Mouse (Mus musculus) limb, embryonic 13.5 days (tissue): ENCODE data around the gene Nid2. TPM values are rescaled to one million over a fixed set of nuclear protein-coding genes. Genes with fewer than 3 reads are reported as not detected.
A peak's percentile ranks its signal among the peaks of the same experiment; 100 is the strongest.

Experiments
- ATAC-seq: fragments of 200-750 bp; cut with Nextera tagmentation; 2 replicates; pipeline ENCODE4 v1.8.0; 2017; ENCODE audit warnings: low read depth, moderate number of reproducible peaks, moderate TSS enrichment; ENCODE audit not compliant: low FRiP score
- H3K27ac ChIP-seq: fragments of 300-500 bp; sonication (generic); 2 replicates; pipeline ENCODE4 v1.5.1; 2015; ENCODE audit warnings: inconsistent platforms, mild to moderate bottlenecking, moderate library complexity
- H3K27me3 ChIP-seq: fragments of 300-500 bp; sonication (generic); 2 replicates; pipeline ENCODE4 v1.6.1; 2015; ENCODE audit warnings: mild to moderate bottlenecking, inconsistent platforms
- H3K36me3 ChIP-seq: fragments of 300-500 bp; sonication (generic); 2 replicates; pipeline ENCODE4 v1.6.1; 2015; ENCODE audit warnings: inconsistent platforms, mild to moderate bottlenecking, moderate library complexity
- H3K4me1 ChIP-seq: fragments of 300-500 bp; sonication (generic); 2 replicates; pipeline ENCODE4 v1.6.1; 2015; ENCODE audit warnings: inconsistent platforms
- H3K4me2 ChIP-seq: fragments of 300-500 bp; sonication (generic); replicated peaks from 2 replicates; pipeline ENCODE4 v1.6.1; 2015; ENCODE audit warnings: inconsistent platforms, mild to moderate bottlenecking, moderate library complexity
- H3K4me3 ChIP-seq: fragments of 300-500 bp; sonication (generic); 2 replicates; pipeline ENCODE4 v1.5.1; 2015; ENCODE audit warnings: moderate library complexity, mild to moderate bottlenecking, inconsistent platforms
- H3K9ac ChIP-seq: fragments of 300-500 bp; sonication (generic); 2 replicates; pipeline ENCODE4 v1.6.1; 2015; ENCODE audit warnings: mild to moderate bottlenecking, inconsistent platforms
- H3K9me3 ChIP-seq: fragments of 300-500 bp; sonication (generic); 2 replicates; pipeline ENCODE4 v1.6.1; 2016; ENCODE audit warnings: inconsistent platforms
- WGBS: fragments of 180-500 bp; shearing (Covaris S2); methylation state at CpG from one replicate; pipeline ENCODE4 v1.1.7; 2015; 5-methylcytosine and 5-hydroxymethylcytosine counted together
- polyA plus RNA-seq: library from polyadenylated mRNA; unstranded; fragments of >200 nt; fragmentation: Nextera tagmentation; extraction: Ambion mirVana; gene quantifications from 2 replicates; pipeline ENCODE4 v1.2.1, GENCODE M21; 2015

Gene Nid2
- polyA plus RNA-seq, 1 experiment from 2014 or later = 104 TPM

DNA sequence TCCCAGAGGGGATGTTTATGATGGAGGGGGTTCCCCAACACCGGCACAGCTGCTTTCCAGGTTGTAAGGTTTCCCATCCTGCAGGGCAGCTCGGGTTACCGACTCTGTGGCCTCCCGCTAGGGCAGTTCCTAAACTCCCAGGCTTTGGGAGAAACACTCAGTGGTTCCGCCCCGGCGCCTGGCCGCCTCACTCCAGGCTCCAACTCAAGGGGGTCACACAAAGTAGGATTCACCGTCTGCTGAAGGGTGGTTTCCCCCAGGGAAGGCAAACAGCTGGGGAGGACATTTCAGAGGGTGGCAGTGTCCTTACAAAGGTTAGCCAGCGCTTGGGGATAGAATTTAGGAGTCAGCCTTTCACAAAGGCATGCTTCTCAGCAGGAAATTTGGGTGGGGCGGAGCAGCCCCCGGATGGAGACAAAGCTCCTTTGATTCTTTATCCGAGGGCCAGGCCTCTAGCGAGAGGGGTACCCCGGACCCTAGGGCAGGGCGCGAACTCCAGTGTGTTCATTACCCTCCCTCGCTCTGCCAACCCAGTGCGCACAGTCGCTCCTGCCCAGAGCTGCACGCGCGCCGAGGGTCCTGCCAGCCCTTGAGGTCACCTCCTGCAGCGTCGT, 547 bp upstream of the Nid2 start:
- H3K36me3 ChIP-seq = peaks cover 1% of the 10 kb centered on the region; the same call in 1 of the 2 replicates
- peak overlapping the region; percentile 66 for H3K4me3 ChIP-seq
- peak overlapping the region; percentile 73 for H3K9ac ChIP-seq
- peak overlapping the region; percentile 96 for H3K27ac ChIP-seq
- peak; percentile 80 for ATAC-seq
- WGBS = under 1% methylated on average over 26 of the region's 26 CpGs
- peak overlapping the region; percentile 87 for H3K4me2 ChIP-seq
- H3K27me3 ChIP-seq = no peaks in the 10 kb centered on the region
- peaks cover 53% of the 10 kb centered on the region for H3K4me1 ChIP-seq
- H3K9me3 ChIP-seq = no peaks in the 10 kb centered on the region

DNA sequence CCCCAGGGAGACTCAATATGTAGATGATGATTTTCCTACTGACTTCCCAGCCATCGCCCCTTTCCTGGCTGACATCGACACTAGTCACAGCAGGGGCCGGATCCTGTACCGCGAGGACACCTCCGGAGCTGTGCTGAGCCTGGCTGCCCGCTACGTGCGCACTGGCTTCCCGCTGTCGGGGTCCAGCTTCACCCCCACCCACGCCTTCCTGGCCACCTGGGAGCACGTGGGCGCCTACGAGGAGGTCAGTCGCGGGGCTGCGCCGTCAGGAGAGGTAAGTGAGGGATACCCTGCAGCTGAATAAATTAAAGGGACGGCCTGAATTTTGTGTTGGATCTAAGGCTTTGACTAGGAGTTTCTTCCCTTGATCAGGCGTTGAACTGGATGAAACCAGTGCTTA, 1.2 kb downstream of the Nid2 start:
- Histone ChIP-seq H3K9me3 (no peaks in the 10 kb centered on the region), H3K27me3 (no peaks in the 10 kb centered on the region), H3K9ac (peak overlapping the region; percentile 73), H3K36me3 (peaks cover 15% of the 10 kb centered on the region), H3K4me2 (peak overlapping the region; percentile 87), H3K4me3 (peak overlapping the region; percentile 66), H3K27ac (no peak overlapping the region), H3K4me1 (peaks cover 52% of the 10 kb centered on the region)
- WGBS = 2% methylated on average over 21 of the region's 21 CpGs
- ATAC-seq = no peak

DNA sequence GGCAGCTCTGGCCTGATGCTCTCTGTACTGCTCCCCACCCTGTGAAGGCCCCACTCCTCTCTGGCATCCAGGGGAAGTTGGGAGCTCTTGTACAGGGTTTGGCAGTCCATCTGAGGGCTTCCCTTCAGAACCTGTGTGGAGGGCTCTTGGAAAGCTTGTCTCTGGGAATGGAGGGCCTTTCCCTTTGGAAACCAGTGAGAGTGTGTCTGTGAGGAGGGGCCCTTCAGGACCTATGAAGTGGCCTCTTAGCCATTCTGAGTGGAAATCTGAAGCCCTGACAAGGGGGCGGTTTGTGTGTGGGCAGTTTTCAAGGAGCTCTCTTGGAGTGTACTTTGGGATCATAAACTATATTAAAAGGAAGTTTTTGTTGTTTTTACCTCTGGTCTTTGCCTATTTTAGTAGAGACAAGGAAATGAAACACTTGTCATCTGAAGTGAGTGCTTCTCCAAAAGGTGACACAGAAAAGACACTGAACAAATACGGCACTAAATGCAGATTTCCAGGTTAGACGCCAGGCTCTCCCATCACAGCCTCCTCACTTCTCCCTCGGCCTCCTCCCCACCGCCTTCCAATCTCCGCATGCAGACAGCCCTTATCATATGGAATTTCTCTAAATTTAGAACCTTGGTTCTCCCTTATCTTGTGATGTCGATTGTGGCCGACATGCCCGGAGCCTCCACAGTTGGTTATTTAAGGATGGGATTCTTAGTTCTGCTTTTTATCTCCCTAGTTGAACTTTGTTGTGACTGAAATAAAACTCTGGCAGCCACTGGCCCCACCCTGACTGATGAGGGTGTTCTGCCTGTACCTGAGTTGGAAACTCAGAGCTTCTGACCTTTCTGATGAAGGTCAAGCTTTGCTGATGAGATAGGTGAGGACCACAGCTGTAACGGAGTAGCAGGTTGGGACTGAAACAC, 8.5 kb downstream of the Nid2 start:
- ATAC-seq = no peak
- Histone ChIP-seq H3K9ac (no peak overlapping the region), H3K4me2 (no peak overlapping the region), H3K4me3 (no peak overlapping the region), H3K27ac (no peak overlapping the region), H3K9me3 (no peaks in the 10 kb centered on the region), H3K4me1 (peaks cover 34% of the 10 kb centered on the region), H3K27me3 (no peaks in the 10 kb centered on the region), H3K36me3 (peaks cover 28% of the 10 kb centered on the region)
- WGBS = 80% methylated on average over 10 of the region's 10 CpGs

DNA sequence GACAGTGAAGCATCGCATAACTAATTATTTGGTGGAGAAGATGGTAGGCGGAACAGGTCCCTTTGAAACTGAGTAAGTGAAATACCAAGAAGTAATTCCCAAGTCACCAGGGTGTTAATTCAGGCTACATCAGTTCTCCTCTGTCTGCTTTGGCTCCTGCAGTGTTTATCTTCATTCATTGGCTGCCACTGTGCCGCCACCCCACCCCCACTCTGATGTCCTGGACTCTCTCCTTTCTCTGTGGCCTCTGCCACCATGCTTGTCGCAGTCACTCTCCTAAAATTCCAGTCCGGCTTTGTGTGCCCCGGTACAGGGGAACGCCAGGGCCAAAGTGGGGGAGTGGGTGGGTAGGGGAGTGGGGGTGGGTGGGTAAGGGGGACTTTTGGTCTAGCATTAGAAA, 9.7 kb downstream of the Nid2 start:
- Histone ChIP-seq H3K4me1 (peaks cover 36% of the 10 kb centered on the region), H3K4me2 (no peak overlapping the region), H3K27ac (no peak overlapping the region), H3K9me3 (no peaks in the 10 kb centered on the region), H3K9ac (no peak overlapping the region), H3K27me3 (no peaks in the 10 kb centered on the region), H3K4me3 (no peak overlapping the region), H3K36me3 (peaks cover 34% of the 10 kb centered on the region)
- WGBS = 28% methylated on average over 7 of the region's 7 CpGs
- no peak for ATAC-seq

DNA sequence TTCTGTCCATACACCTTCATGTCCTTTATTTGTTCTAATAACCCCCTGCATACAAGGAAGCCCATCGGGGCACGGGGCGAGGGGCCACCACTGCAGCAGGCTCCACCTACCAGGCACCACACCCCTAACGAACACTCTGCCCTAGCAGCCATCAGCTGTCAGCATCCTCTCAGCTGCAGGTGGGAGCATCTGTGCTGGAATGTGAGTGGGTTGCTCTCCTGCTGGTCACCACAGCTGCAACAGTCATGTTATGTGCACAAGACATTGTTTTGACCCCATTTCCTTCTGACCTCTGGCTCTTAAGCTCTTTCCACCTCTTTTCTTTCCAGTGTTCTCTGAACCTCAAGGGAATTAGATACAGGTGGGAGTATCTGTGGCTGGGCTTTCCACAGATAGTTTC, 10.9 kb downstream of the Nid2 start:
- H3K4me2 ChIP-seq = no peak overlapping the region
- 39% methylated on average over 4 of the region's 4 CpGs for WGBS

DNA sequence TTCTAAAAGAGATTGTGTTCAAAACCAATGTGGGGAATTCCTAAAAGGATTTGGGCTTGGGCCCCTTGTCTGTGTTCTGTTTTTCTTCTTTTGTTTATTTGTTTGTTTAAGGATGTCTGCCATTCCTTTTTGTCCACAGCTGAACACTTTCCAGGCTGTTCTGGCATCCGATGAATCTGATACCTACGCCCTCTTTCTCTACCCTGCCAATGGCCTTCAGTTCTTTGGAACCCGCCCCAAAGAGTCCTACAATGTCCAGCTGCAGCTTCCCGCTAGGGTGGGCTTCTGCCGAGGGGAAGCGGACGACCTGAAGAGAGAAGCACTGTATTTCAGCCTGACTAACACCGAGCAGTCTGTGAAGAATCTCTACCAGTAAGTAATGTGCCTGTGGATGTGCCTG, 12.5 kb downstream of the Nid2 start:
- Histone ChIP-seq H3K4me3 (no peak overlapping the region), H3K9ac (no peak overlapping the region), H3K9me3 (no peaks in the 10 kb centered on the region), H3K4me2 (no peak overlapping the region), H3K27me3 (no peaks in the 10 kb centered on the region), H3K27ac (no peak overlapping the region), H3K36me3 (peaks cover 20% of the 10 kb centered on the region), H3K4me1 (peaks cover 60% of the 10 kb centered on the region)
- 53% methylated on average over 8 of the region's 8 CpGs for WGBS
- no peak for ATAC-seq

More for the DNA sequence above, 10.9 kb downstream of the Nid2 start:
- Histone ChIP-seq H3K4me1 (peaks cover 47% of the 10 kb centered on the region), H3K4me3 (no peak overlapping the region), H3K9ac (no peak overlapping the region), H3K36me3 (peaks cover 24% of the 10 kb centered on the region), H3K9me3 (no peaks in the 10 kb centered on the region), H3K27ac (no peak overlapping the region), H3K27me3 (no peaks in the 10 kb centered on the region)
- ATAC-seq = no peak

DNA sequence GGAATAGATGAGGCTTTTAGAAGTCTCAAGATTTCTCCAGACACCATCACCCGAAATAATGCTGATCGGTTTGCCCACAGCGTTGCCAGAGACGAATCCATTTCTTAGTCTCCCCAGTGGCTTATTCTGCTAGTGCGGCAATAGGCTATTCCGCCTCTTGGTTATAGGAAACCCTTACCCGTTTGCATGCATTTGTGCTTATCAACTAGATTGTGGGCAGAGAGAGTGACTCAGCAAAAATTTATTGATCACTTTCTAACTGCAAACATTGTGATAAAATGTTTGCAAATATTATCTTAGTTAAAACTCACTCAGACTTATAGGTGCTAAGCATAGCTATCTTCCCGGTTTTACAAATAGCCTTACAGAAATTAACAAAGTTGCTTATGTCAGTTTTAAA, 13.3 kb downstream of the Nid2 start:
- no peak for ATAC-seq

DNA sequence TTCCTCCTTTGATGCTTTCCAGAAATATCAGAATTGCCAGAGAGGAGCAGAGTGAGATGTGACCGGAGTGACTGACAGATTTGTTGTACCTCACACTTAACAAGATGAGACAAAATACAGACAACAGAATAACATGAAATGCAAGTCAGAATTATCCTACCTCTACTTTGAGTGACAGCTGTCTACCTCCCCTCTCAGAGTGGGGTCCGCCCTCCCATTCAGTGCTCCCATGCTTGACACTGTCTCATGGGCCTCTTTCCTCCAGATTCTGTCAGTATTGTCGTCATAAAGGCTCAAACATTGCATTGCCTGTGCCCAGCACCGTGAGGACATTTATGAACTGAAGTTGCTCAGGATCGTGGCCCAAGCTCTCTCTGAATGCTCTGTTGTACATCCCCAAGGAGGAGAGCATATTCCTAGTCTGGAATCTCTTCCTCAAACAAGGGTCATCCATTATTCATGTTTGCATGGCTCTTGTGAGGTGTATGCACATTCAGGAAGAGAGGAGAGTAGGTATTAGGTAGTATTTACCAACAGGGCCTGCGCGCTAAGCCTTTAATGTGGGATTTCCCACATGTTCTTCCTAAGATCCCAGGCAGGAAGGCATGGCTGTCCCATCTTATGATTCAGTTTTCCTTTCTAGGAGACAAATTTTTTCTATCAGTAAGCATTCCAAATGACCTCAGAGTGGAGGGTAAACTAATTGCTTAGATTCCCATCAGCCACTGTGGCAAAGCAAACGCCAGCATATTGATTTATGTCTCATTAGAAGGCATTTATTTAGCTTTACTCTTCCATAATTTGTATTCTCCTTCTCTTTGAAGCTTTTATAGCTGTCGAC, 14.7 kb downstream of the Nid2 start:
- H3K27me3 ChIP-seq = no peaks in the 10 kb centered on the region
- no peak overlapping the region for H3K4me2 ChIP-seq
- H3K4me3 ChIP-seq = no peak overlapping the region
- peaks cover 25% of the 10 kb centered on the region for H3K36me3 ChIP-seq
- H3K9ac ChIP-seq = no peak overlapping the region
- H3K9me3 ChIP-seq = no peaks in the 10 kb centered on the region
- peaks cover 62% of the 10 kb centered on the region for H3K4me1 ChIP-seq
- H3K27ac ChIP-seq = no peak overlapping the region
- 65% methylated on average over 9 of the region's 9 CpGs for WGBS
- ATAC-seq = no peak

More for the DNA sequence above, 13.3 kb downstream of the Nid2 start:
- no peak overlapping the region for H3K9ac ChIP-seq
- H3K4me3 ChIP-seq = no peak overlapping the region
- H3K4me1 ChIP-seq = peaks cover 55% of the 10 kb centered on the region
- no peaks in the 10 kb centered on the region for H3K9me3 ChIP-seq
- H3K4me2 ChIP-seq = no peak overlapping the region
- 72% methylated on average over 8 of the region's 8 CpGs for WGBS
- peaks cover 25% of the 10 kb centered on the region for H3K36me3 ChIP-seq
- H3K27ac ChIP-seq = no peak overlapping the region
- no peaks in the 10 kb centered on the region for H3K27me3 ChIP-seq

DNA sequence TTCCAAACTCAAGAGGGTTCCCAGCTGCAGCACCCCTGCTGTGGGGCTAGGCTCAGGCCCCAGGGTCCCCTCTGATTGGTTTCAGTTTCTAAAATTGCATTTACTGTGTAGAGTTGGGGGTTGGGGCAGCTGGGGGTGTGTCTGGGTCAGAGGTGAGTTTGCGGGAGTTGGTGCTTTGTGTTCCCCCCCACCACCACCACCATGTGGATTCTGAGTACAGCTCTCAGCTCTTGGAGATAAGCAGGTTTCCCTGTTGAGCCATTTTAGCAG, 15.2 kb downstream of the Nid2 start:
- no peaks in the 10 kb centered on the region for H3K27me3 ChIP-seq
- H3K36me3 ChIP-seq = peaks cover 25% of the 10 kb centered on the region
- peaks cover 58% of the 10 kb centered on the region for H3K4me1 ChIP-seq
- 22% methylated on average over 1 of the region's 1 CpGs for WGBS
- H3K27ac ChIP-seq = no peak overlapping the region
- H3K9me3 ChIP-seq = no peaks in the 10 kb centered on the region
- H3K4me2 ChIP-seq = no peak overlapping the region
- no peak overlapping the region for H3K9ac ChIP-seq
- no peak overlapping the region for H3K4me3 ChIP-seq
- no peak for ATAC-seq

DNA sequence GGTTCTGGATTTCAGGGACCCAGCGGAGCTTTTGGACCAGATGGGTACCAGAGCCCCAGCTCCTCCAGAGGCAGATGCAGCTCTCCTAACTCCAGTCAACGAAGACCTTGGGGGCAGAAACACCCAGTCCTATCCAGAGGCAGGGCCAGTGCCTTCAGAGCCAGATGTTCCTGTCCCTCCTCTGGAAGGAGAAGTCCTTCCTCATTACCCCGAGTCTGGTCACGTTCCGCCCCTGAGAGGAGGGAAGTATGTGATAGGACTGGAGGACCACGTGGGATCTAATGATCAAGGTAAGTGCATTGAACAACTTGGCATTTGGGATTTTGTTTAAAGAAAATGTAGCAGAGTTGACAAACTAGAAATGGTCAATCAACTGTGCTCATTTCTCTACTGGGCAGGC, 17.6 kb downstream of the Nid2 start:
- Histone ChIP-seq H3K4me2 (no peak overlapping the region), H3K36me3 (peaks cover 28% of the 10 kb centered on the region), H3K4me1 (peaks cover 41% of the 10 kb centered on the region), H3K27ac (no peak overlapping the region), H3K9ac (no peak overlapping the region), H3K27me3 (no peaks in the 10 kb centered on the region), H3K4me3 (no peak overlapping the region), H3K9me3 (no peaks in the 10 kb centered on the region)
- 89% methylated on average over 6 of the region's 6 CpGs for WGBS
- no peak for ATAC-seq

DNA sequence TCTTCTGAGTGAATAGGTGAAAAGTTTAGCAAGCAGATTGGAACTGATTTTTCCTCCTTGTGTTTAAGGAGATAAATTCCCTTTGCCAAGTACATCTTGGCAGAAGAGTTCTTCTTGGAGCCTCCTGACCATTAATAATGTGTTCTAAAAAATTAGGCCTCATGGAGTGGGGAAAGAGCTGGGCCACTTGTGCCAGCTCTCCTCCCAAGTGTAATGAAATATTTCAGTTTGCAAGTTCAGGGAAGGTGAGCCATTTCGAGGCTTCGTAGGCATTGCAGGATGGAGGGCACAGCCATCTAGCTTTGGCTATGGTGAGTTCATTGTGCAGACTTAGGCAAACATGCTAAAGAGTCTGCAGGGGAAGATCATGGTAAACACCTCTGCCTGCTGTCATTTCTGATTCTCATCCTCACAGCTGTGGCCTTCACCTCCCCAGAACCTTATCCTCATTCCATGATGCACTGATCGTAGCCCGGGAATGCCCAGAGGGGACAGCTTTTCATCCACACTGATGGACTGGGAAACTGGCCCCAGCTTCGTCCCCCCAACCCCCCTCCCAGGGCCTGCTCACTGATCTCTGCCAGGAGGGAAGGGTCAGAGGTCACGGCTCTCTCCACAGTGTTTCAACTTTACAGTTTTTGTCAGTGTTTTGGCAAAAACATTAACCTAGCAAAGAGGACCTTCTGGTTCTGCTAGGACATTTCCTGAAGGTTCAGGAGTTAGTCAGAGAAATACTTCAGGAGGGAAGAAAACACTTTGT, 18.6 kb downstream of the Nid2 start:
- no peak for ATAC-seq
- Histone ChIP-seq H3K4me3 (no peak overlapping the region), H3K27me3 (no peaks in the 10 kb centered on the region), H3K4me2 (no peak overlapping the region), H3K4me1 (peaks cover 38% of the 10 kb centered on the region), H3K36me3 (peaks cover 24% of the 10 kb centered on the region), H3K9ac (no peak overlapping the region), H3K9me3 (no peaks in the 10 kb centered on the region), H3K27ac (peak overlapping the region; percentile 11)
- WGBS = 33% methylated on average over 6 of the region's 6 CpGs
